Mouse (Mus musculus): ENCODE data around the gene Hsd17b6.

- TF ChIP-seq CTCF (IDR thresholded peaks at IDR 0.05) (no peak), EP300 (IDR thresholded peaks at IDR 0.05) (no peak)
Observed at GRCm38 (mm10) chr10:127985601-127986000, 21.8 kb downstream of the Hsd17b6 start.

All from lung, postnatal 0 days (tissue).